Mouse (Mus musculus) forebrain, embryonic 15.5 days (tissue): ENCODE measurements at regions not wholly inside any gene's neighbourhood (a gene's known extent, or its start where the extent isn't known, plus 50 kb on each side); places are given as distances from the start of the nearest gene placed in this dataset.

Experiments
- ATAC-seq: fragments of 200-750 bp; cut with Nextera tagmentation; replicated peaks from 2 replicates; pipeline ENCODE4 v1.8.0; 2017; ENCODE audit warnings: mild to moderate bottlenecking, moderate TSS enrichment, moderate library complexity
- H3K27ac ChIP-seq: fragments of 300-500 bp; sonication (generic); replicated peaks from 2 replicates; pipeline ENCODE4 v1.5.1; 2015; ENCODE audit warnings: mild to moderate bottlenecking, inconsistent platforms
- H3K27me3 ChIP-seq: fragments of 300-500 bp; sonication (generic); 2 replicates; pipeline ENCODE4 v1.6.1; 2015; ENCODE audit warnings: inconsistent platforms
- H3K36me3 ChIP-seq: fragments of 300-500 bp; sonication (generic); 2 replicates; pipeline ENCODE4 v1.6.1; 2015; ENCODE audit warnings: mild to moderate bottlenecking, inconsistent platforms
- H3K4me1 ChIP-seq: fragments of 300-500 bp; sonication (generic); 2 replicates; pipeline ENCODE4 v1.6.1; 2015; ENCODE audit warnings: inconsistent platforms
- H3K4me2 ChIP-seq: fragments of 300-500 bp; sonication (generic); replicated peaks from 2 replicates; pipeline ENCODE4 v1.6.1; 2015; ENCODE audit warnings: mild to moderate bottlenecking, inconsistent platforms
- H3K4me3 ChIP-seq: fragments of 300-500 bp; sonication (generic); 2 replicates; pipeline ENCODE4 v1.5.1; 2015; ENCODE audit warnings: mild to moderate bottlenecking, inconsistent platforms
- H3K9ac ChIP-seq: fragments of 300-500 bp; sonication (generic); replicated peaks from 2 replicates; pipeline ENCODE4 v1.6.1; 2015; ENCODE audit warnings: mild to moderate bottlenecking, inconsistent platforms
- H3K9me3 ChIP-seq: fragments of 300-500 bp; sonication (generic); 2 replicates; pipeline ENCODE4 v1.6.1; 2016; ENCODE audit warnings: inconsistent platforms
- WGBS: fragments of 180-500 bp; shearing (Covaris S2); methylation state at CpG from one replicate; pipeline ENCODE4 v1.1.7; 2015; ENCODE audit warnings: mixed read lengths; 5-methylcytosine and 5-hydroxymethylcytosine counted together

- Histone ChIP-seq H3K9ac (no peak overlapping the region), H3K4me3 (no peak overlapping the region), H3K36me3 (no peaks in the 10 kb centered on the region), H3K27me3 (no peaks in the 10 kb centered on the region), H3K9me3 (no peaks in the 10 kb centered on the region), H3K4me1 (no peaks in the 10 kb centered on the region), H3K27ac (no peak overlapping the region), H3K4me2 (no peak overlapping the region)
- WGBS: 46% methylated on average over 12 of the region's 12 CpGs
- ATAC-seq: no peak
Measured at GRCm38 (mm10) chr5:119587239-119587811, 83.1 kb upstream of the Tbx3 start.

- no peaks in the 10 kb centered on the region for H3K4me1 ChIP-seq
- H3K4me2 ChIP-seq: no peak overlapping the region
- H3K36me3 ChIP-seq: no peaks in the 10 kb centered on the region
- WGBS: 31% methylated on average over 9 of the region's 9 CpGs
- no peak overlapping the region for H3K27ac ChIP-seq
- H3K4me3 ChIP-seq: no peak overlapping the region
- H3K27me3 ChIP-seq: no peaks in the 10 kb centered on the region
- ATAC-seq: no peak
- no peak overlapping the region for H3K9ac ChIP-seq
- H3K9me3 ChIP-seq: no peaks in the 10 kb centered on the region
Measured at GRCm38 (mm10) chr5:119588340-119589272, 81.9 kb upstream of the Tbx3 start.

- WGBS: 85% methylated on average over 5 of the region's 5 CpGs
- no peak overlapping the region for H3K9ac ChIP-seq
- H3K4me1 ChIP-seq: no peaks in the 10 kb centered on the region
- H3K4me2 ChIP-seq: no peak overlapping the region
- no peaks in the 10 kb centered on the region for H3K27me3 ChIP-seq
- no peak for ATAC-seq
- H3K36me3 ChIP-seq: no peaks in the 10 kb centered on the region
- H3K9me3 ChIP-seq: no peaks in the 10 kb centered on the region
- H3K4me3 ChIP-seq: no peak overlapping the region
- no peak overlapping the region for H3K27ac ChIP-seq
Measured at GRCm38 (mm10) chr5:119591271-119591670, 79.2 kb upstream of the Tbx3 start.

GRCm38 (mm10) chr5:119592891-119593290 is 77.6 kb upstream of the Tbx3 start:
- Histone ChIP-seq H3K9ac (no peak overlapping the region), H3K4me2 (no peak overlapping the region), H3K27me3 (no peaks in the 10 kb centered on the region), H3K9me3 (no peaks in the 10 kb centered on the region), H3K4me3 (no peak overlapping the region), H3K36me3 (no peaks in the 10 kb centered on the region), H3K4me1 (no peaks in the 10 kb centered on the region), H3K27ac (no peak overlapping the region)
- WGBS: 89% methylated on average over 10 of the region's 10 CpGs
- ATAC-seq: no peak

DNA sequence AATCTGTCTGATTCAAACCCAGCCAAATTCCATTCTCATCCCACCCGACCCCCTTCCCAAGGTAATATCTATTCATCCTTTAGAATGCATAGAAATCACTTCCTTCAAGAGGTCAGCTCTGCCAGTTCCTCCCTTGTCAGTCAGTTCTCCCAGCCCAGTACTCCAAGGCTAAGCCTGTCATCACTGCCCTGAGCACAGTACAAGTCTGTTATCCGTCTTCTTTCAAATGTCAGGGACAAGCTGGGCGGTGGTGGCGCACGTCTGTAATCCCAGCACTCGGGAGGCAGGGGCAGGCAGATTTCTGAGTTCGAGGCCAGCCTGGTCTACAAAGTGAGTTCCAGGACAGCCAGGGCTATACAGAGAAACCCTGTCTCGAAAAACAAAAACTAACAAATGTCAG is 75.9 kb upstream of the Tbx3 start:
- no peak overlapping the region for H3K4me3 ChIP-seq
- no peak for ATAC-seq
- no peaks in the 10 kb centered on the region for H3K36me3 ChIP-seq
- H3K27ac ChIP-seq: no peak overlapping the region
- H3K4me2 ChIP-seq: no peak overlapping the region
- H3K9ac ChIP-seq: no peak overlapping the region
- WGBS: 85% methylated on average over 8 of the region's 8 CpGs
- no peaks in the 10 kb centered on the region for H3K4me1 ChIP-seq
- H3K27me3 ChIP-seq: no peaks in the 10 kb centered on the region
- H3K9me3 ChIP-seq: no peaks in the 10 kb centered on the region

DNA sequence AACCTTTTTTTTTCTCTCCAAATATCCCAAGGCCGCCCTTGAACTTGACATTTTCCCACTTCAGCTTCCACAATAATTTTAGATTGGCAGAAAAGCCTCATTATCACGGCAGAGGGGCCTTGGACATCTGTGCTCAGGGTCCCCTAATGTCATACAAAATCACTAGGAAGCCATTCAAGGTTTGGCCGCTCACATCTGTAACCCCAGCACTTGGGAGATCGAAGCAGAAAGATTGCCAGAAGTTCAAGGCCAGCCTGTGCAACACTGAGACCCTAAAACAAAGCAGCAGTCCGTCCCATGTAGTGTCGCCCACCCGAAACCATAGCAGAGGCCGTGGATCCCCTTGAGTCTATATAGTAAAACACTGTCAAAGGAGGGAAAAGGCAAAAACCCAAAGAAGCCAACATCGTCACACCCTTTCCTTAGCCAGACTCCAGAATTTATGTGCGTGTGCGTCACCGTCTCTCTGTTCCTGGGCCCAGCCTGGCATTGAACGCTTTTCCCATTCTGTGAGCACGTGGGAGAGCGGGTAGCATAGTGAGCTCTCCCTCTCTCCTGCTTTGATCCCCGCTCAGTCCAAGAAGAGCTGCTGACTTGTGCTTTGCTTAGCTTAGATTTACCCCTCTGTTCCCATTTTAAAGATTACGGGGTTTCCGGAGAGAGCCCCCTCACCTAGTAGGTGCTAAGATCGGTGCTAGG is 74.0 kb upstream of the Tbx3 start:
- Histone ChIP-seq H3K9me3 (no peaks in the 10 kb centered on the region), H3K27me3 (no peaks in the 10 kb centered on the region)

GRCm38 (mm10) chr5:119596994-119597391 is 73.5 kb upstream of the Tbx3 start:
- Histone ChIP-seq H3K4me3 (no peak overlapping the region), H3K9me3 (no peaks in the 10 kb centered on the region), H3K9ac (no peak overlapping the region), H3K27me3 (no peaks in the 10 kb centered on the region), H3K36me3 (no peaks in the 10 kb centered on the region), H3K4me1 (no peaks in the 10 kb centered on the region), H3K27ac (no peak overlapping the region), H3K4me2 (no peak overlapping the region)
- no peak for ATAC-seq
- WGBS: 83% methylated on average over 8 of the region's 8 CpGs

More for the DNA sequence above, 74.0 kb upstream of the Tbx3 start:
- 89% methylated on average over 19 of the region's 19 CpGs for WGBS
- Histone ChIP-seq H3K27ac (no peak overlapping the region), H3K36me3 (no peaks in the 10 kb centered on the region), H3K4me3 (no peak overlapping the region), H3K9ac (no peak overlapping the region), H3K4me1 (no peaks in the 10 kb centered on the region), H3K4me2 (no peak overlapping the region)
- ATAC-seq: no peak

DNA sequence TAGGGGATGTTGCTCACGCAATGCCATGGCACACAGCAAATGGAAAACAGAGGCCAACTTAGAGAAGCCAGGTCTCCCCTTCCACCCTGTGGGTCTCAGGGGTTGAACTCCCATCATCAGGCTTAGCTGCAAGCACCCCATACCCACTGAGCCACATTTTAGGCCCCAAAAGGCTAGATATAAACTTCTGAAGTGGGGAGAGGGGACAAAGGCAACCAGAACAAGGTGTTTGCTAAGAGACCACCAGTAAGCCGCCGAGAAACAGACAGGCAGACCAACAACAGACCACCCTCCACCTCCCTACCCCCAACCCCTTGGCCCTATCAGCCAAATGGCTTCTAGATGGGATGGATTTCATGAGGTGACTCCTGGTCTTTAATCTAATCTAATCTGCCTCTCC is 72.9 kb upstream of the Tbx3 start:
- H3K4me2 ChIP-seq: no peak overlapping the region
- no peaks in the 10 kb centered on the region for H3K9me3 ChIP-seq
- no peaks in the 10 kb centered on the region for H3K4me1 ChIP-seq
- no peak for ATAC-seq
- no peaks in the 10 kb centered on the region for H3K36me3 ChIP-seq
- WGBS: 96% methylated on average over 3 of the region's 3 CpGs
- no peak overlapping the region for H3K27ac ChIP-seq
- H3K4me3 ChIP-seq: no peak overlapping the region
- no peak overlapping the region for H3K9ac ChIP-seq
- H3K27me3 ChIP-seq: no peaks in the 10 kb centered on the region

DNA sequence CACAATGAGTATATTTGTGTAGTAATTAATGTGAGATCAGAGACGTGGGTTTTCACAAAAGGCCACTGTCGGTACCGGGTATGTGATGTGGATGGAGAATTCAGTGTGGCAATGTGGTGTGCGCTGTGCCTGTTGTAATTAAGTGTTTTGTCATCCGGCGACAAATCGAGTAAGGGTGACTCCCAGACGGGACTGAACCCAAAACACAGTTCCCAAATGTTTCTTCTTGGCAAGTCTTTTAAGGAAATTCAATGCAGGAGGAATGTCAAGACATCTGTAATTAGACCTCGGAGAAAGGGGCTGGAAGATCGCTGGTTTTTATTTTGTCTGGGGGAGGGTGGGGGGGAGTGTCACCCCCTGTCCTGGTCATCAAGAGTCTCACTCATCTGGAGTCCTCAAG is 72.3 kb upstream of the Tbx3 start:
- 47% methylated on average over 10 of the region's 10 CpGs for WGBS
- Histone ChIP-seq H3K9me3 (no peaks in the 10 kb centered on the region), H3K27ac (no peak overlapping the region), H3K4me3 (no peak overlapping the region), H3K4me2 (no peak overlapping the region), H3K27me3 (no peaks in the 10 kb centered on the region), H3K4me1 (no peaks in the 10 kb centered on the region), H3K36me3 (no peaks in the 10 kb centered on the region), H3K9ac (no peak overlapping the region)
- ATAC-seq: no peak

GRCm38 (mm10) chr5:119601390-119601789 is 69.1 kb upstream of the Tbx3 start:
- no peaks in the 10 kb centered on the region for H3K36me3 ChIP-seq
- no peak overlapping the region for H3K9ac ChIP-seq
- WGBS: 94% methylated on average over 5 of the region's 5 CpGs
- H3K27ac ChIP-seq: no peak overlapping the region
- no peak overlapping the region for H3K4me2 ChIP-seq
- no peak for ATAC-seq
- no peaks in the 10 kb centered on the region for H3K27me3 ChIP-seq
- no peak overlapping the region for H3K4me3 ChIP-seq
- H3K9me3 ChIP-seq: no peaks in the 10 kb centered on the region
- H3K4me1 ChIP-seq: peaks cover 3% of the 10 kb centered on the region; the same call in 1 of the 2 replicates

DNA sequence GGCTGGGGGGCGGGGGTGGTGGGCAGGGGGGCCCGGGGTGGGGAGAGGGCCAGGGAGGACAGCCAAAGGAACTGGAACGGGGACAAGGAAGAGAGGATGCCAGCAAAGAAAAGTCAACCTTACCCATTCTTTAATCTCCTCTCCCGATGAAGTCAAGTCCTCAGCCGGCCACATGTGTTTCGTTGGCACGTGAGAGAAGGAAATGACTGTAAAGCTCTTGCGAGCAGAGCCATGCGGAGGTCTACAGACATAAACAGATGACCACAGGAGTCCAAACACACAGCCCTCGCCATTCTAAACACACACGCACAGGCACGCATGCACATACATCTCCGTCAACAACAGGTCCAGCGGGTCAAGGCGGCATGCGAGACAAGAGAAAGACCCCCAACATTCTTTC is 68.5 kb upstream of the Tbx3 start:
- no peaks in the 10 kb centered on the region for H3K27me3 ChIP-seq
- H3K27ac ChIP-seq: no peak overlapping the region
- ATAC-seq: no peak
- H3K4me1 ChIP-seq: peaks cover 3% of the 10 kb centered on the region; the same call in 1 of the 2 replicates
- 90% methylated on average over 16 of the region's 16 CpGs for WGBS
- no peak overlapping the region for H3K4me2 ChIP-seq
- H3K9ac ChIP-seq: no peak overlapping the region
- no peaks in the 10 kb centered on the region for H3K36me3 ChIP-seq
- no peak overlapping the region for H3K4me3 ChIP-seq
- H3K9me3 ChIP-seq: no peaks in the 10 kb centered on the region

- Histone ChIP-seq H3K9me3 (no peaks in the 10 kb centered on the region), H3K4me1 (peaks cover 3% of the 10 kb centered on the region; the same call in 1 of the 2 replicates)
- WGBS: 40% methylated on average over 7 of the region's 7 CpGs
Measured at GRCm38 (mm10) chr5:119605444-119605843, 65.0 kb upstream of the Tbx3 start.

More at GRCm38 (mm10) chr5:119605444-119605843, 65.0 kb upstream of the Tbx3 start:
- Histone ChIP-seq H3K4me3 (no peak overlapping the region), H3K27me3 (no peaks in the 10 kb centered on the region), H3K4me2 (no peak overlapping the region), H3K9ac (no peak overlapping the region), H3K36me3 (no peaks in the 10 kb centered on the region), H3K27ac (no peak overlapping the region)
- no peak for ATAC-seq
